Mouse (Mus musculus): ENCODE results near the gene Hmgcll1. TPM values are rescaled to one million over a fixed set of nuclear protein-coding genes. Genes with fewer than 3 reads are reported as not detected.

Gene Hmgcll1
- polyA plus RNA-seq, 1 experiment from 2014 or later, result 4.7 TPM

DNA sequence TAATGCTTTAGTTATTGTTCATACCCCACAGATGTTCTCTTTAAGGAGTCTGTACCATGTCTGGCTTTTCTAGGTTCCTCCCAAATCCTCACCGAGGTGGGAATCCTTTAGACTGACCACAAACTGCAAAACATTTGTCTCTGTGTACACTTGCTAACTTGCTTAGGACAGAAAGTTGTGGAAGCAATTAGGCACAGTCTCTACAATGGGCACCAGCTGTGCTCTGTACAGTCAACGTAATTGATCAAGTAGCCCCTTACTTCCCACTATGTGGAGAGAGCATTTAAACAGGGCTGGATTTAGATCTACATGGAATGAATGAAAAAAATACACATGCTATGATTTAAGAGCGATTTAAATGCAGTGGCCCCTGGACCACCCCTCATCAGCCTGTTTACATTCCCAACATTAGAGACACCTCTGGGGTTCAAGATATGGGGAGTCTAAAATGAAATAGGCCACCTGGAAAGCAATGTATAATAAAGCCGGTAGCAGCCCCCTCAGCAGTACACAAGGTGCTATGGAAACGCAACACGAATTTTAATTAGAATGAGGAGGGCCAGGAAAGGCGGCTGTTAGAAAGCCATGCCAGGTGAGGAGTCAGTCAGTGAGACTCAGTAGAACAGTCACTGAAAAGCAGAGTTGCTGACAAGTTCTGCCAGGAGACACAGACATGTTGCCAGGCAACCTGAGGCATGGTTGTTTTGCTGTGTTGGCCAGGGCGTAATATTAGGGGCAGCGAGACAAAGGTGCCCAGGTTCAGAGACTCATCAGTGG is 23.9 kb downstream of the Hmgcll1 start:
- H3K9me3 ChIP-seq (ENCODE audit: low read length), result no peaks in the 10 kb centered on the region
- no peaks in the 10 kb centered on the region for H3K4me1 ChIP-seq (ENCODE audit: insufficient read depth, low read depth, low read length)
- DNase-seq (ENCODE audit: low spot score) (no peak), ATAC-seq (no peak)
- no peak overlapping the region for H3K4me2 ChIP-seq (replicated peaks; ENCODE audit: low read depth, low read length)
- no peaks in the 10 kb centered on the region for H3K27me3 ChIP-seq (replicated peaks; ENCODE audit: insufficient read depth, low read length)
- 65% methylated on average over 9 of the region's 9 CpGs for WGBS
- H3K27ac ChIP-seq (ENCODE audit: low read length), result no peak overlapping the region
- no peak for TF ChIP-seq EP300 (IDR thresholded peaks at IDR 0.05)
- TF ChIP-seq CTCF (IDR thresholded peaks at IDR 0.05), result no peak
- no peaks in the 10 kb centered on the region for H3K36me3 ChIP-seq (ENCODE audit: insufficient read depth, low read length)
- H3K9ac ChIP-seq (replicated peaks; ENCODE audit: low read depth), result no peak overlapping the region
- H3K4me3 ChIP-seq (ENCODE audit: low read depth, low read length), result no peak overlapping the region

DNA sequence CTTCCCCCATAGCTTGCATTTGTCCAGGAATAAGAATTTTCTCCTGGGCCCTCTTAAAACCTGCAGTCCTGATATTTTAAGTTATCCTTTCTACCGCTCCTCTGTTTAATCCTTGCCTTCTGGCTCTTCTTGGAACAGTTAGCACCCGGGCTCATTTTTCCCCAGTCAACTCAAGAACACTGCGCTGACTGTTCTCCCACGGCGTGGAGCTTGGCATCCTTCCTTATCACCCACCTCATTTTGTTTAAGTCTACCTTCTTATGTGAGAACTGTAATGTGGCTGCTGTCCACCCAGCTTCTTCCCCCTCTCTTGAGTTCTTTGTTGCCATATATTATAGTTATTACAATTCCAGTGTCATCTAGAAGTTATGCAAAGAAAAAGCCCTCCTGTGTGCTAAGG is 25.1 kb downstream of the Hmgcll1 start:
- Histone ChIP-seq H3K9me3 (ENCODE audit: low read length) (no peaks in the 10 kb centered on the region), H3K4me2 (replicated peaks; ENCODE audit: low read depth, low read length) (no peak overlapping the region), H3K27ac (ENCODE audit: low read length) (no peak overlapping the region), H3K27me3 (replicated peaks; ENCODE audit: insufficient read depth, low read length) (no peaks in the 10 kb centered on the region), H3K9ac (replicated peaks; ENCODE audit: low read depth) (no peak overlapping the region), H3K4me3 (ENCODE audit: low read depth, low read length) (no peak overlapping the region), H3K36me3 (ENCODE audit: insufficient read depth, low read length) (no peaks in the 10 kb centered on the region), H3K4me1 (ENCODE audit: insufficient read depth, low read depth, low read length) (no peaks in the 10 kb centered on the region)
- 69% methylated on average over 5 of the region's 5 CpGs for WGBS
- DNase-seq (ENCODE audit: low spot score), result no peak
- TF ChIP-seq EP300 (IDR thresholded peaks at IDR 0.05) (no peak), CTCF (IDR thresholded peaks at IDR 0.05) (no peak)
- ATAC-seq, result no peak

DNA sequence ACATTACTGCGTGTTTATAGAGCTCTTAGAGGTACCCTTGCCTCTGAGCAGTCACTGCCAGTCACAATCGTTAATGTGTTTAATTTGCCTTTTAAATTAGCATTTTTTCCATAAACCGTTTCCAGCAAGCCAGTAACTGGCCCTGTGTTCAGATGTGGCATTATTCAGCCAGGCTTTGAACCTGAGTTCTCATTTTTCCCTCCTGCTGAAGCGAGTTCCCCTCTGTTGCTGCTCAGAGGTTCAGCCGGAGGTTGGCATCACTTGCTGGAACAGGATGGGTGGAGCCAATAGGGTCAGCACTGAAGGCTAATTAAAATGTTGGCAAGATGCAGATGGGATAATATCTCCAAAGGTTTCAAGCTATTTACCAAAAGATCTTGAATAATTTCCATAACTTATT is 28.7 kb downstream of the Hmgcll1 start:
- Histone ChIP-seq H3K4me2 (replicated peaks; ENCODE audit: low read depth, low read length) (no peak overlapping the region), H3K4me1 (ENCODE audit: insufficient read depth, low read depth, low read length) (no peaks in the 10 kb centered on the region), H3K27ac (ENCODE audit: low read length) (no peak overlapping the region), H3K27me3 (replicated peaks; ENCODE audit: insufficient read depth, low read length) (no peaks in the 10 kb centered on the region), H3K9me3 (ENCODE audit: low read length) (no peaks in the 10 kb centered on the region), H3K4me3 (ENCODE audit: low read depth, low read length) (no peak overlapping the region), H3K9ac (replicated peaks; ENCODE audit: low read depth) (no peak overlapping the region), H3K36me3 (ENCODE audit: insufficient read depth, low read length) (no peaks in the 10 kb centered on the region)
- DNase-seq (ENCODE audit: low spot score), result no peak
- ATAC-seq, result no peak
- WGBS, result 68% methylated on average over 5 of the region's 5 CpGs
- TF ChIP-seq EP300 (IDR thresholded peaks at IDR 0.05) (no peak), CTCF (IDR thresholded peaks at IDR 0.05) (no peak)

DNA sequence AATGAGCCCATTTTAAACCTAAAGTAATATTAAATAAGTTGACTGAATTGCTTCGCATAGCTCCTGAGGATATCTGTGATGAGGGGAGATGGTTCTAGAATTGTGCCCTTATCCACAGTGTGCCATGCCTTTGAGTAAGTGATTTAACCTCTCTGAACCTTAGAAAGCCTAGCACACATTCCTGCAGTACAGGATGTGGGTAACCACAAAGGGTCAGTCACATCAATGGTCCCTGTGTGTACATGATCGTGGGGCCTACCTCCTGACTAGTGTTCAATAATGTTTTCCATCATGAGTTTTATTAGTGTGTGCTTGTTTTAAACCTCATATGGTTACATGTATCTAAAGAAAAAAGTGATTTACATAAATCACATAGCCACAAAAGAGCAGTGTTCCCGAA is 46.3 kb downstream of the Hmgcll1 start:
- Histone ChIP-seq H3K4me2 (replicated peaks; ENCODE audit: low read depth, low read length) (no peak overlapping the region), H3K36me3 (ENCODE audit: insufficient read depth, low read length) (no peaks in the 10 kb centered on the region), H3K27ac (ENCODE audit: low read length) (no peak overlapping the region), H3K9me3 (ENCODE audit: low read length) (no peaks in the 10 kb centered on the region), H3K27me3 (replicated peaks; ENCODE audit: insufficient read depth, low read length) (no peaks in the 10 kb centered on the region), H3K9ac (replicated peaks; ENCODE audit: low read depth) (no peak overlapping the region), H3K4me1 (ENCODE audit: insufficient read depth, low read depth, low read length) (no peaks in the 10 kb centered on the region), H3K4me3 (ENCODE audit: low read depth, low read length) (no peak overlapping the region)
- TF ChIP-seq EP300 (IDR thresholded peaks at IDR 0.05) (no peak), CTCF (IDR thresholded peaks at IDR 0.05) (no peak)
- DNase-seq (ENCODE audit: low spot score) (no peak), ATAC-seq (no peak)
- WGBS, result 66% methylated on average over 3 of the region's 3 CpGs

DNA sequence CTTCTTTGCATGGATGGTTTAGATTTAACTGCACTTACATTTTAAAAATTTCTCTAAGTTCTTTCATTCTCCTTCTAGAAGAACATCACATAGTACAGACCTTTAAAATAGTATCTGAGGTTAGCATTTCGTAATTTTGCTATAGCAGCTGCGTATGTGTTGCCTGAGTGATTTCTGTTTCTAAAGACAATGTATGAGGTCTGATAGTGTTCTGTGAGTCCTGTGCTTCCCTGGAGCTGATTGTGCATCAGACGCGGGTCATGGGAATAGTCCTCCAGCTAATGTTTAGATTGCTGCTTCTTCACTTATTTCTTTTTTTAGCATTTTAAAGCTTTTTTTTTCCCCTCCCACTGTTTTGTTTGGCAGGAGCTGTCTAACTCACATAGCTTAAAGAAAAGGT is 46.8 kb downstream of the Hmgcll1 start:
- DNase-seq (ENCODE audit: low spot score) (peak; percentile 23), ATAC-seq (no peak)
- Histone ChIP-seq H3K4me2 (replicated peaks; ENCODE audit: low read depth, low read length) (no peak overlapping the region), H3K9me3 (ENCODE audit: low read length) (no peaks in the 10 kb centered on the region), H3K4me3 (ENCODE audit: low read depth, low read length) (no peak overlapping the region), H3K27ac (ENCODE audit: low read length) (no peak overlapping the region), H3K9ac (replicated peaks; ENCODE audit: low read depth) (no peak overlapping the region), H3K36me3 (ENCODE audit: insufficient read depth, low read length) (no peaks in the 10 kb centered on the region), H3K27me3 (replicated peaks; ENCODE audit: insufficient read depth, low read length) (no peaks in the 10 kb centered on the region), H3K4me1 (ENCODE audit: insufficient read depth, low read depth, low read length) (no peaks in the 10 kb centered on the region)
- WGBS, result 56% methylated on average over 4 of the region's 4 CpGs
- TF ChIP-seq EP300 (IDR thresholded peaks at IDR 0.05) (no peak), CTCF (IDR thresholded peaks at IDR 0.05) (no peak)

DNA sequence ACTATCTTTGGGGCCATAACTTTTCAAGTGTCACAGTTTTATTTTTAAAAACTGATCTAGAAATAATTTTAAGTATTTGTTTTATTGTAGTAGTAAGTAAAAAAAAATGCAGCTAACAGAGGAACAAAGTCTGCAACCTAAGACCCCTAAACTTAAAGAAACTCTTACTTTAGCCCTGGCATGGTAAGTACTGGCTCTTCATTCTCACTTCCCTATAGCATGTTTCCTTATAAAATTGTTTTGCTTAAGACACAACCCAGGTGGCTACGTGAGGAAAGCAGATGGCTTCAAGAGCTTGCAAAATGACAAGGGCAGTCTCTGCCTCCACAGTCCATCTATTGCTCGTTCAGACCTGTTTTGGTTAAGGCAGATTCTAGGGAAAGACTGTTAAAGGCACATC is 49.5 kb downstream of the Hmgcll1 start:
- no peaks in the 10 kb centered on the region for H3K27me3 ChIP-seq (replicated peaks; ENCODE audit: insufficient read depth, low read length)
- H3K36me3 ChIP-seq (ENCODE audit: insufficient read depth, low read length), result no peaks in the 10 kb centered on the region
- TF ChIP-seq CTCF (IDR thresholded peaks at IDR 0.05), result no peak
- no peak for TF ChIP-seq EP300 (IDR thresholded peaks at IDR 0.05)
- no peaks in the 10 kb centered on the region for H3K4me1 ChIP-seq (ENCODE audit: insufficient read depth, low read depth, low read length)
- no peak overlapping the region for H3K4me3 ChIP-seq (ENCODE audit: low read depth, low read length)
- no peak overlapping the region for H3K9ac ChIP-seq (replicated peaks; ENCODE audit: low read depth)
- ATAC-seq, result no peak
- WGBS, result 51% methylated on average over 2 of the region's 2 CpGs
- no peaks in the 10 kb centered on the region for H3K9me3 ChIP-seq (ENCODE audit: low read length)
- H3K27ac ChIP-seq (ENCODE audit: low read length), result no peak overlapping the region
- no peak for DNase-seq (ENCODE audit: low spot score)
- H3K4me2 ChIP-seq (replicated peaks; ENCODE audit: low read depth, low read length), result no peak overlapping the region

All from lung, postnatal 0 days (tissue).